Mouse (Mus musculus) MEL (cell line): Measurements from ENCODE around the gene Mnx1. TPM values are rescaled to one million over a fixed set of nuclear protein-coding genes. Genes with fewer than 3 reads are reported as not detected.

Experiments used
- DNase-seq: peaks from one replicate; pipeline ENCODE4 v3.0.0; 2011; ENCODE audit warnings: low read depth, low spot score
- H3K27ac ChIP-seq: 2 replicates; pipeline ENCODE4 v1.5.1; 2012; ENCODE audit warnings: low read depth, mild to moderate bottlenecking, control low read depth, low read length, moderate library complexity; ENCODE audit not compliant: control insufficient read depth
- H3K27me3 ChIP-seq, 2 experiments: fragments of 150-350 bp in 1 of 2; sonication (generic) in 1 of 2; 2 replicates each; pipeline ENCODE4 v1.6.1; 2012; ENCODE audit warnings: low read length in 2 of 2, mild to moderate bottlenecking in 2 of 2, improper control_type of control experiment in 1 of 2, moderate library complexity in 1 of 2; ENCODE audit not compliant: insufficient read depth in 2 of 2, control insufficient read depth in 1 of 2
- H3K36me3 ChIP-seq, 2 experiments: 2 replicates each; pipeline ENCODE4 v1.6.1; 2012 to 2014; ENCODE audit warnings: low read length in 2 of 2, improper control_type of control experiment in 1 of 2, inconsistent platforms in 1 of 2, mild to moderate bottlenecking in 1 of 2; ENCODE audit not compliant: insufficient read depth in 2 of 2, control insufficient read depth in 1 of 2
- H3K4me1 ChIP-seq, 2 experiments: fragments of 150-350 bp in 1 of 2; sonication (generic) in 1 of 2; 2 replicates each; pipeline ENCODE4 v1.6.1; 2012; ENCODE audit warnings: low read length in 2 of 2, improper control_type of control experiment in 1 of 2, mild to moderate bottlenecking in 1 of 2; ENCODE audit not compliant: insufficient read depth in 2 of 2, control insufficient read depth in 1 of 2
- H3K4me3 ChIP-seq, 2 experiments: fragments of 150-350 bp in 1 of 2; sonication (generic) in 1 of 2; 2 replicates each; pipeline ENCODE4 v1.5.1; 2012; ENCODE audit warnings: low read depth in 2 of 2, low read length in 2 of 2, mild to moderate bottlenecking in 2 of 2, moderate library complexity in 2 of 2, control low read depth in 1 of 2, improper control_type of control experiment in 1 of 2; ENCODE audit not compliant: control insufficient read depth in 1 of 2, insufficient read depth in 1 of 2
- H3K79me2 ChIP-seq: 2 replicates; pipeline ENCODE4 v1.6.1; 2012; ENCODE audit warnings: mild to moderate bottlenecking, low read length, moderate library complexity; ENCODE audit not compliant: control insufficient read depth, poor library complexity, insufficient read depth
- H3K9ac ChIP-seq: 2 replicates; pipeline ENCODE4 v1.6.1; 2012; ENCODE audit warnings: low read depth, mild to moderate bottlenecking, control low read depth, low read length, moderate library complexity; ENCODE audit not compliant: control insufficient read depth, poor library complexity, severe bottlenecking
- H3K9me3 ChIP-seq: fragments of 150-350 bp; sonication (generic); replicated peaks from 2 replicates; pipeline ENCODE4 v1.6.1; 2012; ENCODE audit warnings: mild to moderate bottlenecking, low read length, improper control_type of control experiment, moderate library complexity; ENCODE audit not compliant: insufficient read depth
- EP300 ChIP-seq, 2 experiments: IDR thresholded peaks; 2 replicates each; pipeline ENCODE4 v1.6.1; 2011; ENCODE audit warnings: improper control_type of control experiment in 2 of 2, low read length in 2 of 2, low read depth in 1 of 2, mild to moderate bottlenecking in 1 of 2
- GATA1 ChIP-seq: IDR thresholded peaks from 2 replicates; pipeline ENCODE4 v1.6.1; 2011; ENCODE audit warnings: low read depth, low read length, improper control_type of control experiment
- JUND ChIP-seq: IDR thresholded peaks from 2 replicates; pipeline ENCODE4 v1.6.1; 2011; ENCODE audit warnings: low read depth, mild to moderate bottlenecking, improper control_type of control experiment, low read length
- KAT2A ChIP-seq: conservative IDR thresholded peaks from 2 replicates; pipeline ENCODE4 v1.6.1; 2012; ENCODE audit warnings: low read depth, low read length, improper control_type of control experiment, inconsistent platforms
- POLR2A ChIP-seq, 2 experiments: IDR thresholded peaks; 2 replicates each; pipeline ENCODE4 v1.6.1; 2011 to 2012; ENCODE audit warnings: low read length in 2 of 2, mild to moderate bottlenecking in 2 of 2, control low read depth in 1 of 2, improper control_type of control experiment in 1 of 2, low read depth in 1 of 2, moderate library complexity in 1 of 2; ENCODE audit not compliant: control insufficient read depth in 1 of 2, insufficient read depth in 1 of 2, poor library complexity in 1 of 2
- TAL1 ChIP-seq: IDR thresholded peaks from 2 replicates; pipeline ENCODE4 v1.6.1; 2012; ENCODE audit warnings: mild to moderate bottlenecking, inconsistent platforms, low read length, moderate library complexity, mixed read lengths
- TCF12 ChIP-seq: IDR thresholded peaks from 2 replicates; pipeline ENCODE4 v1.6.1; 2014; ENCODE audit warnings: low read depth, mild to moderate bottlenecking, inconsistent platforms, low read length, improper control_type of control experiment, moderate library complexity
- ZC3H11A ChIP-seq: IDR thresholded peaks from 2 replicates; pipeline ENCODE4 v1.6.1; 2012; ENCODE audit warnings: low read depth, mild to moderate bottlenecking, inconsistent platforms, low read length, improper control_type of control experiment
- ZMIZ1 ChIP-seq: IDR thresholded peaks from 2 replicates; pipeline ENCODE4 v1.6.1; 2012; ENCODE audit warnings: low read depth, mild to moderate bottlenecking, inconsistent platforms, low read length, improper control_type of control experiment, moderate library complexity
- polyA plus RNA-seq, 2 experiments: library from polyadenylated mRNA; stranded (reverse) in 1 of 2; unstranded in 1 of 2; fragments of >175 nt in 1 of 2; fragments of >200 nt in 1 of 2; gene quantifications; 2 replicates each; pipeline versions ENCODE4 v1.2.1 to v1.2.4; 2012; ENCODE audit warnings: low replicate concordance in 2 of 2, low read depth in 1 of 2; ENCODE audit not compliant: insufficient read length in 2 of 2, insufficient read depth in 1 of 2, missing spikeins in 1 of 2
- total RNA-seq: library from RNA; depleted of rRNA; stranded (reverse); fragments of 300-350 nt; gene quantifications from 2 replicates; pipeline ENCODE4 v1.2.3, GENCODE M21; 2012; rRNA removed

Gene Mnx1
- total RNA-seq = not detected in 2 replicates
- not detected for polyA plus RNA-seq

DNA sequence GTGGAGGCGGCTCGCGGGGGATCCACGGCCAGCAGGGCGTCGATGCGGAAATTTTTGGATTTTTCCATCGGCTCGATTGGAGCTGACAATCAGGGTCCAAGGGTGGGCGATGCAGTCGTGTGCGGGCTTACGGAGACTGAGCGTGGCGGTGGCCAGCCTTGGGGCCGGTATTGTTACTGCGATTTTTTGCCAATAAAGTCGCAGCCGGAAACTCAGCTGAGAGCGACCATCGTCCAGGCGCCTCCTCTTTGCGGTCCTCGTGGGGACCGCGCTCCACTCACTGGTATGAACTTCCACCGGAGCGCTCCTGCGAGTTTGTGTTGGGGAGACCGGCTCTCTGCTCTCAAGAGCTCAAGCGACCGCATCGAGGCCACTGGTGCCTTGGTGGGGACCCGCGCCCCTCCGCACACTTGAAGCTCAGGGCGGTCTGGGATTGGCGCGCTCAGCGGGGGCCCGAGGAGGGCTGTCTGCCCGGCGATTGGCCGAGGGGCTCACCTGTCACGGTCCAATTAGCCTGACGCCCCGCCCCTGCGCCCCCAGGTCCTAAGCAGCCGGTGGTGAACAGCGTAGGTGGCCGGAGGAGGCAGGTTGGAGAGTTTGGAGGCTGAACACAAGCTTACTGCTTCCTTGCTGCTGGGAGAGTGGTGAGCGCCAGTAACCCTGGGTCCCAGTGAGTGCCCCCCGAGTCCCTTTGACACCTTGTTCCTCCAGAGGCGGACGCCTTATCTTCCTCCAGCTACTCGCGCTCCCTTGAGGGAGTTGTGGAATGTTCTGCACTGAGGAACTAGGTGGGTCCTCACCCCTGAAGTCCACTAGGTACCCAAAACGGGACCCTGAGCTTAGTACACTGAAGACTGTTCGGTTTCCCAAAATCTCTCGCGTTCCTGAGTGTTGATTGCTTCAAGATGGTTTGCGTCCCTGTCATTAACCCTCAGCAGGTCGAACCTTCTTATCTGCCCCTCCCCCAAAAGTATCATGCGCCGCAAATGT lies at the start of gene Mnx1:
Mnx1 (minus strand) TSS at position 263 of the 990 bp plus-strand sequence.
- no peak for DNase-seq
- peaks cover 0 to 6% of the 10 kb centered on the region in 2 experiments; a peak in 2 of 4 replicates for H3K27me3 ChIP-seq
- TF ChIP-seq TCF12 = no peak
- 0 out of 4 replicates have a peak, but pooled peaks of 1 of the 2 experiments have one; percentile 26 for TF ChIP-seq POLR2A (IDR thresholded peaks at IDR 0.05; ENCODE audit: control insufficient read depth in 1 of 2, insufficient read depth in 1 of 2, low read depth in 1 of 2, low read length in 2 of 2, poor library complexity in 1 of 2)
- H3K9me3 ChIP-seq = no peaks in the 10 kb centered on the region
- H3K27ac ChIP-seq = no peak within 1 kb of the TSS
- H3K36me3 ChIP-seq = no peaks in the 10 kb centered on the region
- H3K79me2 ChIP-seq = no peaks in the 10 kb centered on the region
- H3K9ac ChIP-seq = no peak within 1 kb of the TSS
- no peak within 1 kb of the TSS for H3K4me3 ChIP-seq
- H3K4me1 ChIP-seq = no peaks in the 10 kb centered on the region

DNA sequence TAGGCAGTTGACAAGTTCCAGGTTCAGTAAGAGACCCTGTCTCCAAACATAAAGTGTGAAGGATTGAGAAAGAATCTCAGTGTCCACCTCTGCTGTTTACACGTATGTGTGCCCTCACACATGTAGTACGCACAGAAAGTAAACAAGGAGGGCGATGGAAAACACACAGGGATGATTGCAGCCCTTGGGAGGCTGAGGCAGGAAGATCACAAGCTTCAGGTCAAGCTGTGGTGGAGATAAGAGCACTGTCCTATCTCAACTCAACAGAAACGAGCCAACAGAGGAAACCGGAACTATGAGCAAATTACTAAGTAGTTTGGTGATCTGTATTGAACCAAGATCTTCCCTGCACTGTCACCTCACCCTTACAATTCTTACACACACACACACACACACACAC lies 38.2 kb upstream of the Mnx1 start:
- no peak overlapping the region for H3K9ac ChIP-seq
- no peaks in the 10 kb centered on the region for H3K36me3 ChIP-seq
- H3K4me1 ChIP-seq = no peaks in the 10 kb centered on the region; a peak in 1 of 4 replicates
- H3K79me2 ChIP-seq = no peaks in the 10 kb centered on the region
- no peak overlapping the region for H3K4me3 ChIP-seq
- no peaks in the 10 kb centered on the region; a peak in 1 of 4 replicates for H3K27me3 ChIP-seq
- no peak for TF ChIP-seq ZMIZ1
- TF ChIP-seq GATA1 = peak; percentile 57; the same call in 1 of the 2 replicates
- peak; percentile 43; the same call in 1 of the 2 replicates for TF ChIP-seq TAL1
- TF ChIP-seq JUND = no peak
- TF ChIP-seq EP300 (IDR thresholded peaks at IDR 0.05; ENCODE audit: low read depth in 1 of 2, low read length in 2 of 2) = 0 out of 4 replicates have a peak, but pooled peaks of 1 of the 2 experiments have one; percentile 17
- H3K9me3 ChIP-seq = no peaks in the 10 kb centered on the region
- DNase-seq = peak; percentile 22
- no peak overlapping the region for H3K27ac ChIP-seq

DNA sequence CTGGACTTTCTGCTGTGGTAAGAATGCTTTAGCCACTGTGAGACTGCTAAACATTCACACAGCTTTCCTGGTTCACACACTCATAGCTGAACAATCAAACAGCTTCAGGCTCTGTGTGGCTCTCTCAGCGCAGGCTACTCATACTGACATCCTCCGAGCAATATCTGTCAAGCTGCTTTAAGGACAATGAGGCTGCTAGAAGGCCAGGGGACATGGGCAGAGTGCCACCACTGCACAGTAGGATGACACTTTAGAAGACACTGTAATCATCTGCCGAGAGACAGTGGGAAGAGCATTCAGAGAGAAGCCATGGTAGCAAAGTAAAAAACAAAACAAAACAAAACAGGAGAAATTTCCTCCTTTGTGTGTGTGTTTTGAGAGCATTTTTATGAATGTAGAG lies 37.6 kb upstream of the Mnx1 start:
- Histone ChIP-seq H3K4me3 (no peak overlapping the region), H3K79me2 (no peaks in the 10 kb centered on the region), H3K9me3 (no peaks in the 10 kb centered on the region), H3K9ac (no peak overlapping the region), H3K27ac (no peak overlapping the region), H3K36me3 (no peaks in the 10 kb centered on the region), H3K4me1 (no peaks in the 10 kb centered on the region; a peak in 1 of 4 replicates), H3K27me3 (no peaks in the 10 kb centered on the region; a peak in 1 of 4 replicates)
- DNase-seq = no peak
- TF ChIP-seq ZC3H11A (no peak), KAT2A (no peak)
